Mouse (Mus musculus) urinary bladder, postnatal 25 days (tissue): Measurements from ENCODE around the gene Rfxap.
"Not testable (repeated sequence)": the region's sequence is repeated elsewhere in the genome, so short reads cannot be mapped to it uniquely, and the experiment has no call there.

Source experiments
- DNase-seq: peaks from one replicate; pipeline ENCODE4 v3.0.0; 2022; ENCODE audit warnings: low spot score

Rfxap gene

DNA sequence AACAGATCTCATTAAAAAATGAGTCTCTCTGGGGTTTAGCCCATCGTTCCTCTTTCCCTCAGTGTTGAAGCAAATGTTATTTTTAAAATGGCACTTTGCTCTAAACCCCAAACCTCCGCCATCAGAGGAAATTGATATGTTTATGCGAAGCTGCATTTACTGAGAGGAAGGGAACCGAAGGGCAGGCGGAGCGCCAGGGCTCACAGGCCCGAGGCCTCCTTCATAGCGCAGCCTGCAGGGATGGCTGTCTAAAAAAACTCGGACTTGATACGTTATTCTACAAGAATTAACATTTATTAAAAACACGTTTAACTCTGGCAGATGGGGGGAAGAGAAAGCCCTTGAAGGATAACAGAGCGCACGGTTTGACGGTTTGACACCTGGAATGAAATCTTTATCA lies 41.6 kb downstream of the Rfxap start:
- DNase-seq: no peak

DNA sequence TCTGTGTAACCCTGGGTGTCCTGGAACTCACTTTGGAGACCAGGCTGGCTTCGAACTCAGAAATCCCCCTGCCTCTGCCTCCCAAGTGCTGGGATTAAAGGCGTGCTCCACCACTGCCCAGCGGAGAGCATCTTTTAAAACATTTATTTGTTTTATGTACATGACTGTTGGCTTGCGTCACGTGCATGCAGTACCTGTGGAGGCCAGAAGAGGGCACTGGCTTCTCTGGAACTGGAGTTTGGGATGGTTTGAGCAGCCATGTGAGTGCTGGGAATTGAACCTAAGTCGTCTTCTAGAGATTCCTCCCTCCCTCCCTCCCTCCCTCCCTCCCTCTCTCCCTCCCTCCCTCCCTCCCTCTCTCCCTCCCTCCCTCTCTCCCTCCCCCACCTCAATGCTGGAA lies 42.1 kb downstream of the Rfxap start:
- DNase-seq: not testable (repeated sequence)

DNA sequence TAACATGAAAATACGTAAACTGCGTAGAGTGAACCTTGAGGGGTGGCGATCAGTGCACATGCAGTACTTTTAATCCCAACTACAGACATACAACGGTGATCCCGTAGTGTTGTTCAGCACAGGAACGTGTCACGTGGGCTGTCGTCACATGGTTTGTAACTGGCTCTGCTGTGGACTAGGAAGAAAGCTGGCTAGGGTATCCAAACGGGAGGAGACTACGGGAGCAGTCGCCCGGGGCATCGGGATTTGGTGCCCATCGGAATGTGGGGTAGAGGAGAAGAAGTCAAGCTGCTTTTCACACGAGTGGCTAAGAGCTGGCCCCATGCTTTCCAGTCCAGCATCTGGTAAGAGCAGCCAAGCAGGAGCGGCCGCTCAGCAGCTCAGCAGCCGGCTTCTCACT lies 43.2 kb downstream of the Rfxap start:
- DNase-seq: no peak

DNA sequence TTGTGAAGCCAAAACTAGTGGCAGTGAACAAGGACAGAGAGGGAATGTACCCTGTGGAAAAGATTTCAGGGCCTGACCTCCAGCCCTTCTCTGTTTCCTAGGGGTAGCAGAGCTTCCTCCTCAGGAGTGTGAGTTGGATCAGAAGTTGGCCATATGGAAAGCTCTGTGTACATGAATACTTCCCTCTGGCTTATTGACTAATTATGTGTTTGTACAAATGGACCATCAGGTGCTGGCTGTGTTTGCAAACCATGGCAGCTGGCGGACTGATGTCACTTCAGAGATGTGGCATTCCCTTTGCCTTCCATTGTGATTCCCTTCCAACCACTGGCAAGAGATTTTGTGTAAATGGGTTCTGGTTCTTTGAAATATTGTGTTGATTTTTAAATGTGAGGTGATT lies 46.3 kb downstream of the Rfxap start:
- no peak for DNase-seq

DNA sequence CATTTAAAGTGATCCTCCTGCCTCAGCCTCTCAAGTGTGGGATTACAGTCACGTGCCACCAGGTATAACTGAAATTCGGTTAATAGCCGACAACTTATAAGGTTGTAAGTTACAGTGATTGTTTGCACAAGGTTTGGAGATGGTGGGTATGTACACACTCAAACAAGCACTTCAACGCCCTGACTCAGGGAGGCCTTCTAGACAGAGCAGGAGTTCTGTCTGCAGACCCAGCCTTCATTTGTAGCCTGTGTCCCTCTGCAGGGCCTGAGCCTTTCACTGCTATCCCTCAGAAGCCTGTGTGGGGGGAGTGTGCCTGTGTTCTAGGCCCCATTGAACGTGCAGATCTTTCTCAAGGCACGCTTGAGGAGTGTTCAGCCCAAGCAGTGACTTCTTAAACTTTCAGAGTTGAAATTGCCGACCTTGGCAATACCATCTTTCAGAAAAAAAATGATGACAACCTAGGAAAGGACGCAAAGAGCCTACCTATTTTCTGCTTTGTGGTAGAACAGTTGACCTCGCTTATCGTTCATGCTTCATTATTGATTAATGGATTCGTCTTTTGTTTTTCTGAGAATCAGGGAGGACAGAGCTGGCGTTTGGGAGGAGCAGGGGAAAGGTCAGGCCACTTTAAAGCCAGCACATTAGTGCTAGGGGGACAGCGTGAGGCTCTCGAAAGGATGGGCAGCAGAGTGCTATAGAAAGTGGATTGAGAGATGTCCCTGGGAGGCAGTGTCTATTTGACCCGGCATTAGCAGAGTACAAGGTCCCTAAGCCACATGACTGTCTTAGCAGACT lies 47.1 kb downstream of the Rfxap start:
- no peak for DNase-seq

DNA sequence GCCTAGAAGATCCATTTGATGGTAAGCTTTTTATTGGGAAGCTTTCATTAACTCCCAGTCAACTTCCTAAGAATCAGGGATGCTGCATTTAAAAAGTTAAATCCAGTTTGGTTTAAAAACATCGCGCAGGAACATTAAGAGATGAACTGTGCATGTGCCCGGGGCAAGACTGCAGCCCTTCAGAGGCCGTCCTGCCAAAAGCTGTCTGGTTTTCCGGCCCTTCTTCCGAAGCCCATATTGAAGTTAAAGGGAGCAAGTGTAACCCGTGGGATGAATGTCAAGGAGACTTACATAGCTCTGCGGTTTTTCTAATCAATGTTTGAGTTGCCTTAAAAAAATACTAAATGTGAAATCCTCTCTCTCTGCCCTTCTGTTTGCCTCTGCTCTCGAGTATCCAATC lies 48.4 kb downstream of the Rfxap start:
- DNase-seq: no peak

DNA sequence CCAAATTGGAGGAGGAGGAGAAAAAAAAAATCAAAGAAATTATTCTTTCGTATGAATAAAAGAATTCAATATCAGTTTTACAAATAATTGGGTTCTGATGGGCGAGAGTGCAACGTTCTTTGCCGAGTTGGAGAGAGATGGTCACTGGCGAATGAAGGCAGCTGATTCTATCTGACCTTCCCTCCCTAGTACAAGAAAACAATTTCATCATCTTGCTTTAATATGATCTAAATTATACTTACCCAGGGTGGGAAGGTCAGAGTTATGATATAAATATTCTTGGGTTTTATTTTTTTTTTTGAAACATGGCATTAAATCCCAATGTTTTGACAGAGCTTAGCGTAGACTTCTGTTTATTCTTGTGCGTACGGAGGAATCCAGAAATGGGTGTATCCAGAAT lies 50.1 kb downstream of the Rfxap start:
- DNase-seq: no peak

DNA sequence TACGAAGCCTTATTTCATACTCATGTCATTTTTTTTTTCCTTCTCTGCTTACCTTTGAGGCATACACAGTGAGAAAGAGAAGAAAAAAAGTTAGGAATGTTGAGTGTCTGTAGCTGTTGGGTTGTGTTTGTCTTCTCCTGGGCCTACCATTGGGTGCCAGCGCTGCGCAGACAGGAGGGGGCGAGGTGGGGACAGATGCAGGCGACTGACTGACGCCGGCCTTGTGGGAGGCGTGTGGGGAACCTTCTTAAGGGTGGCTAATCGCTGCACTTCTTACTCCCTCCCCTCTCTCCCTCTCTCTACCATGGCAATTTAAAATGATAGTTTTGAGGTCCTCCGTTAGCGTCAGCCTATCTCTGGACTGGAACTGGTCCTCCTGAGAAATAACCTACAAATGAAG lies 51.5 kb downstream of the Rfxap start:
- no peak for DNase-seq

DNA sequence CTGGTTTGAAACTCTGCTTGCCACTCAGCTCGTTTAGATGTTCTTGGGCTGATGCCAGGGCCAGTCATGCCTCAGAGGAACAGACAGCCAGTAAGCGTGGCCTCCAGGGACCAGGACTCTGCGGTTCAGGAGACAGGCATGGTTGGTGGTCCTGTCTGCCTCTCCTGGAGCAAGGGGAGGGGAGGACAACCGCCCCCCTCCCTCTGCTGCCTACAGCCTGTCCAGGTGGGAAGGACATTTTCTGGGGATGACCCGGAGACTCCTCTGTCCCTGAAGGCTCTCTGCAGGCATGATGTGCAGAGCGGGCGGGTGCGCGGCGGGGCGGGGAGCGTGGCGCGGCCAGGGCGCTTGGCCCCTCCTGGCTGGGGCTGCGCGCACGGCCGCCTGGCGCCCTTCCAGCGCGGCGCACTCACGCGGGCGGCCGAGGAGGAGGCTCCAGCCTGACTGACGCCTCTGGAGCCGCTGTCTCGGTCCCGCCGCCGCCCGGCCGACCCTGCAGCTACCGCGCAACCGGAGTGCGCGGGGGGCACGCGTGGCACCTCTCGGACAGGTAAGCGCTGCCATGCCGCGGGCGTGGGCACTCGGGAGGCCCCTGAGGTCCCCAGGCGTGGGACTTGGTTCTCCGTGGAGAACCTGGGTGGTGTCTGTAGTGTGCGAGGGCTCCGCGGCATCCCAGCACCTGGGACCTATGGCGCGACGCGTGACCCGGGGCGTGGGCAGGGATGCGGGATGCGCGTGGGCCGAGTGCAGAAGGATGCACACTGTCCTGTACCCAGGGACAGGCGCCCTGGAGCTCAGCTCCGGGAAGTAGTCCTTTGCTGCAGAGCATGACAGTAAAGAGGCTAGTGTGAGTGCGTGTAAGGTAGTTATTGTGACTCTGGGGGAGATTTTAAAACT lies 52.2 kb downstream of the Rfxap start, which contains the start of gene Smad9:
Gene Smad9 (plus strand): TSS at position 438 of the 897 bp plus-strand sequence.
- peak; percentile 41 for DNase-seq

DNA sequence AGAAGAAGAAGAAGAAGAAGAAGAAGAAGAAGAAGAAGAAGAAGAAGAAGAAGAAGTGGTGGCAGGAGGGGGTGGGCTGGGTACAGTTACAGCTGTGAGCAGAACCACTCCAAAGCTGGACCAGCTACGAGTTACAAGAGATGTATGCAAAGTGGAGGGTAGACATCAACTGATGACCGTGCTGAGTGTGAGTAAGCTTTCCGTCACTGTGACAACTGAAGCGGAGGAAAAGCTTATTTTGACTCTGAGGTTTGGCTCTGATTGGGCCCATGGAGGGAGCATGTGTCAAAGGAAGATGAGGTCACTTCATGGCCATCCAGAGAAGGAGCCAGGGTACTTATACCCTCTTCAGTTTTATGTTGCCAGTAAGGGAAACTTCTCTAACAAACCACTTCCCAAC lies 54.2 kb downstream of the Rfxap start:
- DNase-seq: no peak
